Mouse (Mus musculus) adrenal gland, adult 10 weeks (tissue): ENCODE measurements around the gene Lipn. TPM values are rescaled to one million over a fixed set of nuclear protein-coding genes. Genes with fewer than 3 reads are reported as not detected.

Experiments
- polyA plus RNA-seq: library from polyadenylated mRNA; stranded (reverse); fragments of 350-450 nt; fragmentation: Illumina TruSeq; extraction: RNeasy Lipid Tissue Mini Kit (QIAGEN cat#74804); gene quantifications from one replicate; pipeline ENCODE4 v1.2.3, GENCODE M21; 2014; ENCODE audit warnings: low read depth, low replicate concordance

Gene Lipn
- polyA plus RNA-seq: not detected

GRCm38 (mm10) chr19:34066779-34067472, at the start of gene Lipn:
TSS of gene Lipn (plus strand) at chr19:34067358.

DNA sequence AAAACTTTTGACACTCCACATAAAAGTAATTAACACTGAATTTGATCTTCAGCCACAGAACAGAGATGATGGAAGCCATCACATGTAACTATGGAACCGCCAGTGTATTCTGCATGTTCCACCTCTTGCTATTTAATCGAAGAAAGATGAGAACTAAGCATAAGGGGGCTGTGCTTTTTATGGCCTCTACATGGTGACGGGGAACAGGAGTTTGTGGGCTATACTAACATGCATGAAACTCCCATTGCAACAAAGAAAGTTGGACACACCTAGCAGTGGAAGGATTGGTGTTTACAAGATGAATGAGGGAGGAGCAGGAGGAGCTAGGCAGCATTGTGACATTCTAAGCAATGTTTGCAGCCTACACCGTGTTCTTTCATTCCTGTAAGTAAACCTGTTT, 33.5 kb downstream of the Lipn start, which contains the start of gene Lipm:
Gene Lipm, plus strand, starts transcription at position 301 of the 400 bp plus-strand sequence.

Other genes starting within 250 kb of the Lipn start
- gene Lipf, start 106.2 kb upstream of the Lipn start, polyA plus RNA-seq: not detected
- gene Lipk, start 59.1 kb upstream of the Lipn start, polyA plus RNA-seq: not detected
- gene Lipm, start 33.6 kb downstream of the Lipn start, polyA plus RNA-seq: not detected
- gene Ankrd22, start 98.7 kb downstream of the Lipn start, polyA plus RNA-seq: not detected
- 9.3 TPM for gene Stambpl1, start 124.9 kb downstream of the Lipn start, polyA plus RNA-seq
- 9.2 TPM for gene Acta2, start 188.2 kb downstream of the Lipn start, polyA plus RNA-seq
- gene Fas, start 223.3 kb downstream of the Lipn start, polyA plus RNA-seq: 29.7 TPM